Mouse (Mus musculus): ENCODE measurements around the gene Pcdh7. TPM values are rescaled to one million over a fixed set of nuclear protein-coding genes. Genes with fewer than 3 reads are reported as not detected.
A peak's percentile ranks its signal among the peaks of the same experiment; 100 is the strongest.

Gene Pcdh7
- total RNA-seq, 2 experiments from 2014 or later, result 25.3 to 26.9 TPM

GRCm38 (mm10) chr5:58083972-58084371 is 366.2 kb downstream of the Pcdh7 start:
- no peak for DNase-seq (ENCODE audit: low spot score in 2 of 2)

- DNase-seq (ENCODE audit: low spot score in 2 of 2), result no peak
These were observed 391.0 kb downstream of the Pcdh7 start for GRCm38 (mm10) chr5:58108665-58109364.

GRCm38 (mm10) chr5:58116096-58116495 is 398.3 kb downstream of the Pcdh7 start:
- DNase-seq (ENCODE audit: low spot score in 2 of 2), result no peak

- no peak for DNase-seq (ENCODE audit: low spot score in 2 of 2)
These were observed 400.1 kb downstream of the Pcdh7 start for GRCm38 (mm10) chr5:58117896-58118295.

GRCm38 (mm10) chr5:58118930-58119611 is 401.3 kb downstream of the Pcdh7 start:
- no peak for DNase-seq (ENCODE audit: low spot score in 2 of 2)

GRCm38 (mm10) chr5:58143897-58144296 is 426.1 kb downstream of the Pcdh7 start:
- no peak for DNase-seq (ENCODE audit: low spot score in 2 of 2)

GRCm38 (mm10) chr5:58153966-58154365 is 436.2 kb downstream of the Pcdh7 start:
- no peak for DNase-seq (ENCODE audit: low spot score in 2 of 2)

- DNase-seq (ENCODE audit: low spot score in 2 of 2), result no peak
These were observed 454.5 kb downstream of the Pcdh7 start for GRCm38 (mm10) chr5:58172218-58172617.

- peak in 1 of 2 experiments; percentile 13 for DNase-seq (ENCODE audit: low spot score in 2 of 2)
These were observed 456.6 kb downstream of the Pcdh7 start for GRCm38 (mm10) chr5:58174335-58174734.

- DNase-seq (ENCODE audit: low spot score in 2 of 2), result no peak
These were observed 457.8 kb downstream of the Pcdh7 start for GRCm38 (mm10) chr5:58175532-58175931.
